Mouse (Mus musculus) Patski (cell line): ENCODE results near the gene Itgav. TPM values are rescaled to one million over a fixed set of nuclear protein-coding genes. Genes with fewer than 3 reads are reported as not detected.
A peak's percentile ranks its signal among the peaks of the same experiment; 100 is the strongest.

Experiments
- ATAC-seq: fragments of 100-300 bp; one replicate; pipeline ENCODE4 v1.8.0; 2021
- CTCF ChIA-PET: fragments of 350-600 bp; sonication (Branson Sonifier 250); formaldehyde crosslinking; loops from one replicate; lab custom pipeline; 2022; ENCODE audit warnings: inconsistent platforms; lab: Charles Lee
- POLR2A ChIA-PET: fragments of 350-600 bp; sonication (Branson Sonifier 250); formaldehyde crosslinking; loops from one replicate; lab custom pipeline; 2022; ENCODE audit warnings: antibody characterized with exemption, inconsistent platforms; lab: Charles Lee
- DNase-seq: peaks from one replicate; pipeline ENCODE4 v3.0.0-alpha.2; 2011; ENCODE audit warnings: low read depth, low spot score
- H3K27me3 ChIP-seq: fragments of 371-371 bp; one replicate; pipeline ENCODE4 v1.5.1; 2021
- CTCF ChIP-seq: fragments of 100-300 bp; IDR thresholded peaks from one replicate; pipeline ENCODE4 v1.5.1; 2021
- in situ Hi-C: fragments of 300-500 bp; cut with MboI; formaldehyde crosslinking; loops from 3 replicates; pipeline ENCODE4 v1.11.1; 2018; ENCODE audit warnings: low pct_unique_long_range_greater_than_20kb, mixed read lengths
- polyA plus RNA-seq: library from polyadenylated mRNA; unstranded; gene quantifications from one replicate; pipeline ENCODE4 v1.2.3, GENCODE M21; 2021

The Itgav gene
- polyA plus RNA-seq, 1 experiment from 2014 or later: 374 TPM

GRCm38 (mm10) chr2:83797902-83798497 is 73.8 kb downstream of the Itgav start:
- in situ Hi-C loops: no loop called here
- no peak for TF ChIP-seq CTCF
- ChIA-PET CTCF (interaction anchor here (0.9 to 1.3 kb wide), 2 partner anchors 8 to 20 kb away, joined by 3 to 4 read pairs; no protein-coding TSS in a partner anchor), POLR2A (no interaction called here)
- DNase-seq: no peak
- ATAC-seq: no peak
- no peaks in the 10 kb centered on the region for H3K27me3 ChIP-seq

DNA sequence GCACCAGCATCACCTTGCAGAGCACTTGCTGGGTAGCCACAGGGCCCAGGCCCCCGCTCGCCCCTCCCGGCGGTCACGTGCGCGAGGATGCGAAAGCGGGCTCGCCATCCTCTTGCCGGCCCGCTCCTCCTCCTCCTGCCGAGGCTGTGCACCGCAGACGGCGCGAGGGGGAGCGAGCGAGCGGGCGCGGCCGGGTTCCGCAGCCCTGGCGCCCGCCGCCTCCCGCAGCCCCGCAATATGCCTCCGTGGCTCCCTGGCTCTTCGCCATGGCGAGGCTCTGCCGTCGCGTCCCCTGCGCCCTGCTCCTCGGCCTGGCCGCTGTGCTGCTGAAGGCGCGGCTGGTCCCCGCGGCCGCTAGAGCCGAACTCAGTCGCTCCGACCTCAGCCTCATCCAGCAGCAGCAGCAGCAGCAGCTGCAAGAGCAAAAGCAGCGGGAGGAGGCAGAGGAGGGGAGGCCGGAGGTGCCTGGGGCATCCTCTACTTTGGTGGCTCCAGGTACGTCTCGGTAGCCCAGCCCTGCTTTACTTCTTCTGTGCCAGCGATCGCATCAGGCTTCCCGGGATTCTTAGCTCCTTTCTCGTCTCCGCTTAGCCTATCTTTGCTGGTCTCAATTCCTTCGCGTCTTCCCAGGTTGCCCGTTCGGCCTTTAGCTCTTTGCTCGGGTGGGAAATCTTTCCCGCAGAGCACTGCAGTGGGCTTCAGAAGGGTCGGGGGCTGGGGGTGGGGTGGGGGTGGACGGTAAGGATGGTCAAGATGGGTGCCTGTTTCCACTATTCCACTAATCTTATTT is 88.5 kb downstream of the Itgav start, which contains the start of gene Fam171b:
Gene Fam171b (plus strand): TSS at position 154 of the 790 bp plus-strand sequence.
- peak; percentile 73 for TF ChIP-seq CTCF
- in situ Hi-C loops: no loop called here

GRCm38 (mm10) chr2:83813273-83813892 is 89.2 kb downstream of the Itgav start:
- peaks cover 6% of the 10 kb centered on the region for H3K27me3 ChIP-seq
- no peak for TF ChIP-seq CTCF
- ATAC-seq (no peak), DNase-seq (no peak)
- POLR2A ChIA-PET: interaction anchor here (0.7 kb wide), 1 partner anchor 312 kb away, joined by 4 read pairs; no protein-coding TSS in a partner anchor
- CTCF ChIA-PET: no interaction called here
- in situ Hi-C loops: no loop called here

More for the DNA sequence above, 88.5 kb downstream of the Itgav start, which contains the start of gene Fam171b:
- ChIA-PET POLR2A (no interaction called here), CTCF (interaction anchor here (0.8 kb wide), 1 partner anchor 23 kb away, joined by 3 read pairs; no protein-coding TSS in a partner anchor)
- peaks cover 6% of the 10 kb centered on the region for H3K27me3 ChIP-seq
- DNase-seq (no peak), ATAC-seq (peak; percentile 86)

DNA sequence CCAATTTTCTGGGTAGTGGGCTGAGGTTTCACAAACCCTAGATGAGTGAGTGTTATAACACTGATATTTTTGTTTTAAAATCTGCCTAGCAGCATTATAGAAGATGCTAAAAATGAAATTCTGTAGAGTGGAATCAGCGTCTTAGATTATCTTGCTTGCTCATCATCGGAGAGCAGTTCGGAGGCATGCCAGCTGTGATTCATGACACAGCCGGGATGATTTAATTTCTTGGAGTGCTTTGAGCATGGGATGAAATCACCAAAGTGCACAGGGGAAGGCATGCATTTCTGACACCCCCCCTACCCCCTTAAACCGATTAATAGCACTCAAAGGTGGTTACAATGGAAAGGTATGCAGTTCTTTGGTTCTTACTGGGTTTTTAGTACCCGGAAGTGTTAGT is 89.8 kb downstream of the Itgav start:
- no peak for TF ChIP-seq CTCF
- CTCF ChIA-PET: no interaction called here
- POLR2A ChIA-PET: interaction anchor here (0.7 to 1.0 kb wide), 2 partner anchors 24 to 311 kb away, joined by 3 to 4 read pairs; no protein-coding TSS in a partner anchor
- in situ Hi-C loops: no loop called here
- DNase-seq (no peak), ATAC-seq (no peak)
- peaks cover 6% of the 10 kb centered on the region for H3K27me3 ChIP-seq

DNA sequence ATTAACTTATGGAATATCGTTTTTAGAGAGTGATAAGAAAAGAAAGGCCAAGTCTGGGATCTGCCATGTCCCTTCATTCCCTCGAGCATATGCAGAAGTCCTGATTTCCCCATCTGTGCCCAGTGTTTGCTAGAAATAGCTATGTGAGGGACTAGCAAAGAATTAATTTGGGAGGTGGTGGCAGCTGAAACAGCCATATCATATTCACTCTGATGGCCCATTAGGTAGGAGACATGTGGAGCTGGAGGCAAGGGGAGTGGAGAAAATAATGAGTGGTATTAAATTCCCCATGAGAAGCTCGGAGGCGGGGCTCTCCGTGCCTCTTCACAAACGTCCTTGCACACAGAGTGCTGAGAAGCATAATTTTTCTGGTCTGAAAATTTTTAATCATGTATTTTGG is 92.0 kb downstream of the Itgav start:
- in situ Hi-C loops: no loop called here
- no peak for TF ChIP-seq CTCF
- ATAC-seq: no peak
- H3K27me3 ChIP-seq: peaks cover 7% of the 10 kb centered on the region
- POLR2A ChIA-PET: no interaction called here
- CTCF ChIA-PET: no interaction called here
- no peak for DNase-seq

DNA sequence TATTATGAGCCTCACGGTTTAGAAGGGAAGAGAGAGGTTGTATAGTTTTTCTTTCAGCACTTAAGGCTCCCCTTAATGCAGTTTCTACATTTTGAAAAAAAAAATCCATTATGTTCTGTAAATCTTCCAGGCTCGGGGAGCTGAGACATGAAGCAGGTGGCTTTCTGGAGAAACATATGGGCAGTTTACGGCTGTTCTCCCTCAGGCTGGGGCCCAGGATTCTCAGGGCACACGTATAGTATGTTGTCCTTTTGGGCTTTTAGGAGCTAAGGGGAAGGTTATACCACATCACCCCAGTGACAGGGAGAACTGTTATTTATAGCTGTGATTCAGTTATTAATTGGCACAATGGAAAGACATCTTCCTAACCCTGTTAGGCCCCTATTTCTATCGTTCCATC is 101.0 kb downstream of the Itgav start:
- DNase-seq (no peak), ATAC-seq (no peak)
- peaks cover 22% of the 10 kb centered on the region for H3K27me3 ChIP-seq
- in situ Hi-C loops: no loop called here
- POLR2A ChIA-PET: no interaction called here
- CTCF ChIA-PET: no interaction called here
- TF ChIP-seq CTCF: no peak

DNA sequence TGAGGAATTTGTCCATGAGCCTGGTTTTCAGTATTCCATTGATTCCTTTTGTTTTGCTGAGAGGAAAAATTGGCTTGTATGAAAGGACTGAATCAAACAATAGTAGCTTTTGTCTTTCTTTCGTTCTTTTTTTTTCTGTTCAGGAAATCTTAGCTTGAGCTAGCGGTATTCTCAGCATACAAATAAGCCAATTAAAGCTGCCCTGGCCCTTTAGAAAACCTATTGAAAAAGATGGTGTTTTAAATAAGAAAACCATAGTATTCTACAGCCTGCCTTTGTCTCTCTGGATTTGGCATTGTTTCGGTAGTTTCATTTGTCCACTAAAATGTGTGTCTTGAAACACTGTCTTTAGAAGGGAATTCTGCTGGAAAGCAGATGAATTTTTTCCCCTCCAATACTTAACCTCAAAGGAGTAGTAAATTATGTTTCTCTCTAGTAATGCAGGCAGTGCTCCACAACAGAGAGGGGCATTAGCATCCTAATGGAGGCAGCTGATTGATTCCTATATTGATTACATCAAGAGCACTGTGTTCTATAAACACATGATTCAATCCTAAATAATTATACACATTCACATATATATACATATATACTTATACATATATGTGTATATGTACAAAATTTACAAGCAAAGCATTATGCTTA is 104.8 kb downstream of the Itgav start:
- H3K27me3 ChIP-seq: peaks cover 14% of the 10 kb centered on the region
- TF ChIP-seq CTCF: no peak
- ChIA-PET POLR2A (no interaction called here), CTCF (no interaction called here)
- no peak for ATAC-seq
- in situ Hi-C loops: no loop called here
- no peak for DNase-seq

- POLR2A ChIA-PET: no interaction called here
- no peak for DNase-seq
- in situ Hi-C loops: no loop called here
- CTCF ChIA-PET: no interaction called here
- no peak for TF ChIP-seq CTCF
- ATAC-seq: no peak
- peaks cover 13% of the 10 kb centered on the region for H3K27me3 ChIP-seq
Measured at GRCm38 (mm10) chr2:83832903-83833302, 108.7 kb downstream of the Itgav start.

GRCm38 (mm10) chr2:83835313-83836070 is 111.3 kb downstream of the Itgav start:
- TF ChIP-seq CTCF: no peak
- DNase-seq: no peak
- no peak for ATAC-seq
- in situ Hi-C loops: no loop called here
- CTCF ChIA-PET: interaction anchor here (1.1 to 2.0 kb wide), 2 partner anchors 11 to 23 kb away, joined by 3 to 4 read pairs; partner anchors contain the start of gene Fam171b
- POLR2A ChIA-PET: no interaction called here
- H3K27me3 ChIP-seq: peaks cover 3% of the 10 kb centered on the region

- DNase-seq: no peak
- no peak for ATAC-seq
- in situ Hi-C loops: no loop called here
- TF ChIP-seq CTCF: no peak
- ChIA-PET POLR2A (no interaction called here), CTCF (no interaction called here)
- peaks cover 21% of the 10 kb centered on the region for H3K27me3 ChIP-seq
Measured at GRCm38 (mm10) chr2:83848495-83848894, 124.3 kb downstream of the Itgav start.
